Mouse (Mus musculus): ENCODE data around the gene Ffar3.

- TF ChIP-seq ZC3H11A (IDR thresholded peaks at IDR 0.05; ENCODE audit: low read depth, low read length): no peak
- TF ChIP-seq CHD2 (IDR thresholded peaks at IDR 0.05; ENCODE audit: low read length): peak; percentile 85
- TF ChIP-seq RCOR1 (conservative IDR thresholded peaks at IDR 0.05; ENCODE audit: low read depth, low read length): no peak
- peak; percentile 75 to 84 for TF ChIP-seq CTCF (conservative IDR thresholded peaks at IDR 0.05 in 1 of 2, IDR thresholded peaks at IDR 0.05 in 1 of 2; ENCODE audit: low read depth in 2 of 2, low read length in 2 of 2)
- no peak for TF ChIP-seq IRF4 (IDR thresholded peaks at IDR 0.05; ENCODE audit: low read depth, low read length)
- TF ChIP-seq POLR2A (IDR thresholded peaks at IDR 0.05; ENCODE audit: low read depth, low read length): no peak
- TF ChIP-seq ZKSCAN1 (IDR thresholded peaks at IDR 0.05; ENCODE audit: borderline replicate concordance, low read depth, low read length): no peak
- no peak for TF ChIP-seq ZMIZ1 (IDR thresholded peaks at IDR 0.05; ENCODE audit: low read depth, low read length)
- no peak for TF ChIP-seq E2F4 (IDR thresholded peaks at IDR 0.05; ENCODE audit: insufficient replicate concordance, low read depth, low read length)
- no peak for TF ChIP-seq CHD1 (IDR thresholded peaks at IDR 0.05; ENCODE audit: low read depth, low read length)
- TF ChIP-seq USF1 (IDR thresholded peaks at IDR 0.05; ENCODE audit: low read depth, low read length): no peak
- no peak for TF ChIP-seq BHLHE40 (IDR thresholded peaks at IDR 0.05; ENCODE audit: low read depth, low read length)
- TF ChIP-seq MAX (IDR thresholded peaks at IDR 0.05; ENCODE audit: low read length): no peak; the same call in 1 of the 2 replicates
Measured at GRCm38 (mm10) chr7:30859635-30860402, 3.8 kb upstream of the Ffar3 start.
